Mouse (Mus musculus): ENCODE measurements around the gene Slc25a45. TPM values are rescaled to one million over a fixed set of nuclear protein-coding genes. Genes with fewer than 3 reads are reported as not detected.

The Slc25a45 gene
- polyA plus RNA-seq, 1 experiment: 8.7 TPM

- no peak for DNase-seq (ENCODE audit: extremely low spot score in 1 of 2, low spot score in 1 of 2)
Measured at GRCm38 (mm10) chr19:5840086-5840889, 37.3 kb upstream of the Slc25a45 start.

DNA sequence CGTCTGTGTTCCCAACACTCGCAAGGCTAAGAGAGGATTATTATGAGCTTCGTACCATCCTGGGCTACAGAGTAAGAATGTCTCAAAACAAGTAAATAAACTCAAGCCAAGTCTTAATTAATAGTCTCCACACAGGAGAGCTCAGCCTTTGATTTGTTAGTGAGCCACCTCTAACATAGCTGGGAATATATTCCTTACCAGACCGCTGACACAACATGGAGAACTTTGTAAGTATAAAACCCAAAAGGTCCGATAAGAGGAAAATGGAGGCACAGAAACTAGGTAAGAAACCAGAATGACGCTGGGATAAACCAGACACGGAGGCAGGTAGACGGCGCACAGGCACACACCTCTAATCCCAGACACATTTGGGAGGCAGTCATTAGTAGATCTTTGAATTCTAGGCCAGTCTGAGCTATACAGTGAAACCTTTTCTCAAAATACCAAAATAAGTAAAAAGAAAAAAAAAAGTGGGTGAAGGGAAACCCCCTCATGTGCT is 36.7 kb upstream of the Slc25a45 start:
- DNase-seq (ENCODE audit: extremely low spot score in 1 of 2, low spot score in 1 of 2): no peak

DNA sequence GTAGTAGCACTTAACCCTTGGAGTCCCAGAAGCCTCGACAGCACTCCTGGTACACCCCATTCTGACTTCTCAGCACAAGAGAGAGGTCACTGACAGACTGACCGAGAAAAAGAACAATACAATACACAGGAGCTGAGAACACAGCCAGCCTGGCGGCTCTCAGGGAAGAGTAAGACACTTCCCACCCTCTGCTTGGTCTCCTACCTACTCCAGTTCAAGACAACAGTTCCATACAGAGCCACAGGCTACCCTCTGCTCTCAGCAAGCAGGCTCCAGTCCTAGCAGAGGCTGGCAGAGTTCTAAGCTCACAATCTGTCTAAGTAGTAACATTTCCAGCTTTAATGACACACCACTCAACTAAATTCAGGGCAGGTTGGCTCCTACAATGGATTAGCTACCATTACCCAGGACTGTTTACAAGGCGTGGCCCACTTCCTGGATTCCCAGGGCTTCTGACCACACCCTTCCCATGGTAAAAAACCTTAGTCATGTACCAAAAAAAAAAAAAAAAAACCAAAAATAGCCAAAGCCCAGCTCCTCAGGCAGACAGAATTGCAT is 36.1 kb upstream of the Slc25a45 start:
- DNase-seq (ENCODE audit: extremely low spot score in 1 of 2, low spot score in 1 of 2): no peak

GRCm38 (mm10) chr19:5841999-5842784 is 35.4 kb upstream of the Slc25a45 start:
- DNase-seq (ENCODE audit: extremely low spot score in 1 of 2, low spot score in 1 of 2): no peak

DNA sequence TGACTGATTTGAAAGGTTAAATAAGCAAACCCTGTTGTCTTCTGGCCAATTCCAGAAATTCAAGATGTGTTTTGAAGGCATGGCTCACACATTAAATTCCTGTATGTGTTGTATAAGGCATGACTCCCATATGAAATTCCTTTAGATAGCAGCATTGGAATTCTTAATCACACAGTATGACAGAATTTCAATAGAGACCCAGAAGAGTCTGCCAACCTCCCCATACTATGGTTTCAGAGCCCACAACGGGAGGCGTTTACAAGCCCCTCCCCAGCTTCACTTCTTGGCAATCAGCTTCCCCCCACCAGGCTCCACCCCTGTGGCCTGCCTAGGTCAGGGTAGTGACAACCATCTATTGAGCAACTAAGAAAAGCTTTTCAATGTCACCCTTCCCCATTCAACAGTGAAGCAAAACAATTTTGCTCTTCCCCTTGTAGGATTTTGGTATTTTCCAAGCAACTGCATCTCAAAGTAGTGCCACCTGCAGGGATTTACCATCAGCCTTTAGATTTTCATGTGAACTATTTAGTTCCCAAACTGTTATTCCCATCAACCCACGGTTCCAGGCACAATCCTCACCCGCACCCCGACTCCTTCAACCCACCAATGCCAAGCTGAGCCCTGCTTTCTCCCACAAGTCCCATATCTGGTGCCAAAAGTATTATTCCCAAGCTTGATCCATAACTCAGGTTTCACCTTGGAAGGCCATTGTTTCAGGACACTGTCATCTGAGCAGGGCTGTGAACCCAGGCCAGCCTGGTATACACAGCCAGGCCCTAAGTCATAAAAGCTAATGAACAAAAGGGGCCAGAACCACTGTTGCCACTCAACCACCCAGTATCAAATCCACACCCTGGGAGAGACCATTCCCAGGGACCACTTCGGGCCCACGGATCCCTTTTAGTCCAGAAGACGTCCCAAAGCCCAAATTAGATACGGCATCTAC is 34.5 kb upstream of the Slc25a45 start:
- no peak for DNase-seq (ENCODE audit: extremely low spot score in 1 of 2, low spot score in 1 of 2)

GRCm38 (mm10) chr19:5843781-5844691 is 33.6 kb upstream of the Slc25a45 start:
- DNase-seq (ENCODE audit: extremely low spot score in 1 of 2, low spot score in 1 of 2): no peak

DNA sequence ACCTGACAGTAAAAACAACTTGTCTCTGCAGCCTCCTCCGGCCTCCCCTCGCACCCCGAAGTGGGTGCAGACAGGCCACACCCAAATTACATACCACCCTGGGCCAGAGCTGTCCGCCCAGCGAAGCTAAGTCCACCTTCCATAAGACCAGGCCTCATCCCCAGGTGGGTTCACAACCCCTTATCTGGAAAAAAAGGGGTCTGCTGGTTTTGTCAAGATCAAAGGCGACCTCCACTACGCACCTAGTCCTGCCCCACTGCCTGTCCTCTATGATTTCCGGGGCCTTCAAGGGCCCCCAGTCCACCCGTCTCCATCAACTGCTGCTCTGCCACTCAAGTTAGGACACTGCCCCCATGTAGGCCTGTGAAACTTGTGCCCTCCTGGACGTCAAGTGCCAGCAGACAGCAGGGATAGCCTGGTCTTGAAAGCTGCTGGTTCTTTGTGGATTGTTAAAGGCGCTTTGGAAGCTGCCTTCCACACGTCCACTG is 32.7 kb upstream of the Slc25a45 start:
- DNase-seq (ENCODE audit: extremely low spot score in 1 of 2, low spot score in 1 of 2): no peak

DNA sequence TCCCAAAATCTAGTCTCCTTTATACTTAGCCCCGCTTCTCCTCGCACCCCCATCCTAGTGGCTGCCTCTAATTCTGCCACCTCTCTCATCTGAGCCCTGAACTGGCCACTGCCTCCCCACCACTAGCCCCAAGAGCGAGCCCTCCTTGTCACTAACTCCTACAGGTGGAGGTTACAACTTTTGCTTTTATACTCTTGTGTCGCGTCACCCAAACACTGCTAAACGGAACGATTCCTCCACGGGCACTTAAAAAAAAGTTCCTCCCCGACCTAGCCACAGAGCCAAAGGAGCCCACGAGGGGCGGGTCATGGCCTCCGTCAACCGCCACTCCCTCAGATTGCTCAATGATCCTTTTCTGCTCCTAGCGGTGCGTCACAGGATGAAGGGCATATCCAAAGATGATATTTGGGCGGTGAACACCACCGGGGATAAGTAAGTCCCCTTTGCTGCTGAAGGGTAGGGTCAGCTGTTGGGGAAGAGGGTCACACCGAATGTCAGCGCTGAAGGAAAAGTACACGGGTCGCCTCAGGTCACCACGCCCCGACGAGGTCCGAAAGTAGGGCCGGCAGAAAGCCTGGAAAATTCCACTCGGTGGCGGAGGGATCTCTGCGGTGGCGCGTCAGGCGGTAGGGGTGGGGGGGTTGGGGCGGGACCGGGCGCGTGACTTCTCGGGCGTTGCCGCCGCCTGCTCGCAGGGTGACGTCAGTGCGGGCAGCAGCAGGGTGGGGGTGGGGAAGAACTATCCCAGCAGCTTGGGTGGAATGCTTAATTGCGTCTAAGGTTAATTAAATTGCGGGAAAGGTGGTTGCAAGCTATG is 32.1 kb upstream of the Slc25a45 start:
- peak; percentile 77 to 90 for DNase-seq (ENCODE audit: extremely low spot score in 1 of 2, low spot score in 1 of 2)

- DNase-seq (ENCODE audit: extremely low spot score in 1 of 2, low spot score in 1 of 2): no peak
Measured at GRCm38 (mm10) chr19:5846154-5846553, 31.5 kb upstream of the Slc25a45 start.

GRCm38 (mm10) chr19:5846557-5847305 is 30.9 kb upstream of the Slc25a45 start:
- DNase-seq (ENCODE audit: extremely low spot score in 1 of 2, low spot score in 1 of 2): peak; percentile 92

- DNase-seq (ENCODE audit: extremely low spot score in 1 of 2, low spot score in 1 of 2): no peak
Measured at GRCm38 (mm10) chr19:5847306-5847796, 30.3 kb upstream of the Slc25a45 start.

- peak in 1 of 2 experiments; percentile 63 for DNase-seq (ENCODE audit: extremely low spot score in 1 of 2, low spot score in 1 of 2)
Measured at GRCm38 (mm10) chr19:5848032-5848825, 29.4 kb upstream of the Slc25a45 start.

GRCm38 (mm10) chr19:5848826-5849672 is 28.6 kb upstream of the Slc25a45 start:
- no peak for DNase-seq (ENCODE audit: extremely low spot score in 1 of 2, low spot score in 1 of 2)

GRCm38 (mm10) chr19:5849843-5850527 is 27.6 kb upstream of the Slc25a45 start:
- DNase-seq (ENCODE audit: extremely low spot score in 1 of 2, low spot score in 1 of 2): peak; percentile 86 to 98

GRCm38 (mm10) chr19:5850860-5851259 is 26.7 kb upstream of the Slc25a45 start:
- no peak for DNase-seq (ENCODE audit: extremely low spot score in 1 of 2, low spot score in 1 of 2)
